Mouse (Mus musculus) CH12.LX (cell line): Measurements from ENCODE around the gene Sdsl. TPM values are rescaled to one million over a fixed set of nuclear protein-coding genes. Genes with fewer than 3 reads are reported as not detected.

Source experiments
- DNase-seq: peaks from one replicate; pipeline ENCODE4 v3.0.0-alpha.2; 2013; ENCODE audit errors: extremely low read depth
- H3K27ac ChIP-seq: 2 replicates; pipeline ENCODE4 v1.5.1; 2012; ENCODE audit warnings: low read depth, mild to moderate bottlenecking, control low read depth, moderate library complexity; ENCODE audit not compliant: insufficient read depth
- H3K27me3 ChIP-seq: replicated peaks from 2 replicates; pipeline ENCODE3; 2012; ENCODE audit warnings: inconsistent platforms
- H3K36me3 ChIP-seq, 2 experiments: replicated peaks in 1 of 2; 2 replicates each; pipeline versions ENCODE3 to v1.6.1; 2012; ENCODE audit warnings: inconsistent platforms in 1 of 2, low read length in 1 of 2, mild to moderate bottlenecking in 1 of 2, mixed read lengths in 1 of 2, moderate library complexity in 1 of 2; ENCODE audit not compliant: control insufficient read depth in 1 of 2, insufficient read depth in 1 of 2
- H3K4me1 ChIP-seq, 2 experiments: 2 replicates each; pipeline ENCODE4 v1.6.1; 2012; ENCODE audit warnings: inconsistent platforms in 1 of 2, moderate library complexity in 1 of 2; ENCODE audit not compliant: insufficient read depth in 2 of 2, control insufficient read depth in 1 of 2
- H3K4me2 ChIP-seq: 2 replicates; pipeline ENCODE4 v1.6.1; 2012; ENCODE audit warnings: low read depth, mild to moderate bottlenecking, control low read depth; ENCODE audit not compliant: poor library complexity, insufficient read depth, severe bottlenecking
- H3K4me3 ChIP-seq, 3 experiments: fragments of 150-350 bp in 1 of 3; sonication (generic) in 1 of 3; replicated peaks in 1 of 3; 2 replicates each; pipeline versions ENCODE3 to v1.5.1; 2011 to 2012; ENCODE audit warnings: low read depth in 2 of 3, low read length in 2 of 3, mild to moderate bottlenecking in 2 of 3, moderate library complexity in 2 of 3, control low read depth in 1 of 3, improper control_type of control experiment in 1 of 3, inconsistent platforms in 1 of 3, mixed read lengths in 1 of 3; ENCODE audit not compliant: poor library complexity in 1 of 3
- H3K79me2 ChIP-seq: replicated peaks from 2 replicates; pipeline ENCODE4 v1.6.1; 2012; ENCODE audit warnings: mild to moderate bottlenecking, moderate library complexity; ENCODE audit not compliant: control insufficient read depth, poor library complexity, insufficient read depth, severe bottlenecking; ENCODE audit errors: extremely low read depth
- H3K9ac ChIP-seq: 2 replicates; pipeline ENCODE4 v1.6.1; 2012; ENCODE audit warnings: low read depth, mild to moderate bottlenecking, control low read depth, moderate library complexity; ENCODE audit not compliant: insufficient read depth
- H3K9me3 ChIP-seq: replicated peaks from 2 replicates; pipeline ENCODE3; 2012; ENCODE audit warnings: low read length, inconsistent platforms, mixed read lengths
- BHLHE40 ChIP-seq: IDR thresholded peaks from 2 replicates; pipeline ENCODE4 v1.6.1; 2011; ENCODE audit warnings: mild to moderate bottlenecking, low read depth, low read length, improper control_type of control experiment
- CHD1 ChIP-seq: IDR thresholded peaks from 2 replicates; pipeline ENCODE4 v1.6.1; 2012; ENCODE audit warnings: low read depth, low read length, improper control_type of control experiment, inconsistent platforms
- ELF1 ChIP-seq: IDR thresholded peaks from 2 replicates; pipeline ENCODE4 v1.6.1; 2014; ENCODE audit warnings: low read depth, mild to moderate bottlenecking, inconsistent platforms, low read length, improper control_type of control experiment
- GABPA ChIP-seq: IDR thresholded peaks from 2 replicates; pipeline ENCODE4 v1.6.1; 2012; ENCODE audit warnings: low read depth, low read length, improper control_type of control experiment, inconsistent platforms; ENCODE audit not compliant: insufficient replicate concordance
- JUND ChIP-seq: conservative IDR thresholded peaks from 2 replicates; pipeline ENCODE4 v1.6.1; 2011; ENCODE audit warnings: low read depth, low read length, improper control_type of control experiment
- MAFK ChIP-seq: IDR thresholded peaks from 2 replicates; pipeline ENCODE4 v1.6.1; 2011; ENCODE audit warnings: low read length, improper control_type of control experiment; ENCODE audit not compliant: insufficient replicate concordance
- MAX ChIP-seq: IDR thresholded peaks from 2 replicates; pipeline ENCODE4 v1.6.1; 2011; ENCODE audit warnings: low read length, improper control_type of control experiment
- MYC ChIP-seq: IDR thresholded peaks from 2 replicates; pipeline ENCODE4 v1.6.1; 2011; ENCODE audit warnings: low read depth, mild to moderate bottlenecking, improper control_type of control experiment, low read length
- NELFE ChIP-seq: IDR thresholded peaks from 2 replicates; pipeline ENCODE4 v1.6.1; 2011; ENCODE audit warnings: low read depth, low read length, improper control_type of control experiment
- NRF1 ChIP-seq: IDR thresholded peaks from 2 replicates; pipeline ENCODE4 v1.6.1; 2014; ENCODE audit warnings: low read depth, mild to moderate bottlenecking, inconsistent platforms, low read length, improper control_type of control experiment, moderate library complexity
- PAX5 ChIP-seq: IDR thresholded peaks from 2 replicates; pipeline ENCODE4 v1.6.1; 2012; ENCODE audit warnings: low read length, inconsistent platforms, mixed read lengths
- RAD21 ChIP-seq: IDR thresholded peaks from 2 replicates; pipeline ENCODE4 v1.6.1; 2011; ENCODE audit warnings: low read depth, mild to moderate bottlenecking, low read length, improper control_type of control experiment, moderate library complexity
- RCOR1 ChIP-seq: conservative IDR thresholded peaks from 2 replicates; pipeline ENCODE4 v1.6.1; 2012; ENCODE audit warnings: low read depth, mild to moderate bottlenecking, inconsistent platforms, low read length, improper control_type of control experiment
- SIN3A ChIP-seq: IDR thresholded peaks from 2 replicates; pipeline ENCODE4 v1.6.1; 2012; ENCODE audit warnings: low read length, improper control_type of control experiment, inconsistent platforms
- SMC3 ChIP-seq: IDR thresholded peaks from 2 replicates; pipeline ENCODE4 v1.6.1; 2011; ENCODE audit warnings: low read depth, low read length, improper control_type of control experiment
- TBP ChIP-seq: conservative IDR thresholded peaks from 2 replicates; pipeline ENCODE4 v1.6.1; 2011; ENCODE audit warnings: low read depth, low read length, improper control_type of control experiment
- TCF12 ChIP-seq: IDR thresholded peaks from 2 replicates; pipeline ENCODE4 v1.6.1; 2014; ENCODE audit warnings: low read depth, mild to moderate bottlenecking, inconsistent platforms, low read length, improper control_type of control experiment
- UBTF ChIP-seq: IDR thresholded peaks from 2 replicates; pipeline ENCODE4 v1.6.1; 2012; ENCODE audit warnings: low read depth, mild to moderate bottlenecking, inconsistent platforms, low read length, improper control_type of control experiment, moderate library complexity
- USF2 ChIP-seq: conservative IDR thresholded peaks from 2 replicates; pipeline ENCODE4 v1.6.1; 2011; ENCODE audit warnings: low read depth, low read length, improper control_type of control experiment
- ZC3H11A ChIP-seq: IDR thresholded peaks from 2 replicates; pipeline ENCODE4 v1.6.1; 2012; ENCODE audit warnings: low read depth, mild to moderate bottlenecking, inconsistent platforms, low read length, improper control_type of control experiment
- ZKSCAN1 ChIP-seq: IDR thresholded peaks from 2 replicates; pipeline ENCODE4 v1.6.1; 2012; ENCODE audit warnings: low read depth, inconsistent platforms, low read length, improper control_type of control experiment, borderline replicate concordance
- dilution Hi-C: fragments of 300-500 bp; cut with MboI; formaldehyde crosslinking; loops from 2 replicates; pipeline ENCODE4 v1.14.3; 2020; ENCODE audit warnings: low sequenced_read_pairs; ENCODE audit not compliant: extremely low pct_unique_long_range_greater_than_20kb, extremely low pct_ligation_motif_present
- in situ Hi-C: fragments of 300-500 bp; cut with MboI; formaldehyde crosslinking; loops from 3 replicates; pipeline ENCODE4 v1.14.3; 2019; ENCODE audit warnings: low sequenced_read_pairs, low pct_ligation_motif_present, low pct_unique_long_range_greater_than_20kb, mixed read lengths
- polyA plus RNA-seq: library from polyadenylated mRNA; unstranded; fragments of >175 nt; gene quantifications from 2 replicates; pipeline ENCODE4 v1.2.1, GENCODE M21; 2012; ENCODE audit warnings: low read depth; ENCODE audit not compliant: insufficient read length
- total RNA-seq, 2 experiments: library from RNA; depleted of rRNA; stranded (reverse); fragments of 300-350 nt in 1 of 2; fragments of >200 nt in 1 of 2; gene quantifications; 2 replicates each; pipeline ENCODE4 v1.2.3; 2012 to 2014

Gene Sdsl
- total and polyA plus RNA-seq, 3 experiments: 0.37 to 4.0 TPM; not detected in 1

DNA sequence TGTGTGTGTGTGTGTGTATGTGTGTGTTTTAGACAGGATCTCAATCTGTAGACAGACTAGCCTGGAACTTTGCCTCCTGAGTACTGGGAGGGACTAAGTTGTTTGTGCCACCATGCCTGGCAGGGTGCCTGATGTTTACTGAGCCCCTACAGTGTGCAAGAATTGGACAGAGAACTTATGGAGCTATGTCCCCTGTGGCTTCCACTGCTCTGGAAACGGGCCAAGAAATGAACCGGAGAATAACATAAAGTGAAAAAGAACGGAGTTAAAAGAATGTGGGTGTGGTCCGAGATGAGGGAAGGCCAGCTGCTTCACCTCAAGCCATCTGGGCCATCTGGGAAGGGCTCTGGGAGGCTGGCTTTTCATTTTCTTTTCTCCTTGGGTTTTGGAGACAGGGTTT, 42.1 kb upstream of the Sdsl start:
- H3K27me3 ChIP-seq: no peaks in the 10 kb centered on the region
- H3K4me1 ChIP-seq: peaks cover 26 to 75% of the 10 kb centered on the region in 2 experiments
- H3K79me2 ChIP-seq: no peaks in the 10 kb centered on the region
- H3K27ac ChIP-seq: no peak overlapping the region
- DNase-seq: no peak
- no peak overlapping the region for H3K4me2 ChIP-seq
- H3K36me3 ChIP-seq: peaks cover 0 to 21% of the 10 kb centered on the region in 2 experiments
- no peaks in the 10 kb centered on the region for H3K9me3 ChIP-seq
- dilution Hi-C loops: no loop called here
- no peak overlapping the region for H3K9ac ChIP-seq
- TF ChIP-seq USF2: no peak
- no peak for TF ChIP-seq TCF12
- no peak for TF ChIP-seq PAX5
- TF ChIP-seq BHLHE40: no peak
- TF ChIP-seq MYC: no peak
- no peak overlapping the region for H3K4me3 ChIP-seq
- in situ Hi-C loops: loop anchor here (5.0 to 25.0 kb wide), 2 partner anchors 93 to 198 kb away; partner anchors contain the start of gene Dtx1

DNA sequence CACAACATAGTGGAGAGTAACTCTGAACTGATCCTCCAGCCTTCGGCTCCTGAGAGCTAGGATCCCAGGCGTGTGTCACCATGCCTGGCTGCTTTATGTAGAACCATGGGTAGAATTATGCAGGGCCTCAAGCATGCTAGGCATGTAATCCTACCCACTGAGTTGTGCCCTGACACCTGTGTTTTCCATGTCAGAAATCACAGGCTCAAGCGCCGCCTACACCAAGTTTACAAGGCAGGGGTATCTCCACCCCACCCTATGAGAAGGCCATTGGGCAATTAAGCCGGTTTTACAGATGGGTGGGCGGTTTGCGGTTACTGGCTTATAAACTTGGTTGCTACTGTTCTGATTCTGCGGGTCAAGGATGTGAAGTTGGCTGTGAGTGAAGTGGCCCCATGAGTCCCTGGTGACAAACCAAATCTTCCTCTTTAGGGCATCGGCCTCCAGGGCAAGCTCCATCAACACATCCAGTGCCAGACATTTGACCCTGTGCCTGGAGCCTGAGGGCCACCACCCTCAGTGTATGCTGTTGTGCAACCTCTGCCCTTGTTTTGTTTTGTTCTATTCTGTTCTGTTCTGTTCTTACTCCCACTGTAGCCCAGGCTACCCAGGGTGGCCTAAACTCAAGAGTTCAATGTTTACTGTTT, 41.5 kb upstream of the Sdsl start:
- dilution Hi-C loops: no loop called here
- in situ Hi-C loops: loop anchor here (25.0 kb wide), 1 partner anchor 198 kb away; the partner anchor contains the start of gene Dtx1
- peaks cover 26 to 75% of the 10 kb centered on the region in 2 experiments for H3K4me1 ChIP-seq
- no peaks in the 10 kb centered on the region for H3K27me3 ChIP-seq
- H3K4me3 ChIP-seq: no peak overlapping the region
- H3K9me3 ChIP-seq: peaks cover 4% of the 10 kb centered on the region
- H3K79me2 ChIP-seq: no peaks in the 10 kb centered on the region
- no peak overlapping the region for H3K4me2 ChIP-seq
- no peak for TF ChIP-seq GABPA
- no peak for TF ChIP-seq TBP
- no peak overlapping the region for H3K27ac ChIP-seq
- DNase-seq: no peak
- H3K36me3 ChIP-seq: peaks cover 0 to 16% of the 10 kb centered on the region in 2 experiments
- no peak overlapping the region for H3K9ac ChIP-seq

DNA sequence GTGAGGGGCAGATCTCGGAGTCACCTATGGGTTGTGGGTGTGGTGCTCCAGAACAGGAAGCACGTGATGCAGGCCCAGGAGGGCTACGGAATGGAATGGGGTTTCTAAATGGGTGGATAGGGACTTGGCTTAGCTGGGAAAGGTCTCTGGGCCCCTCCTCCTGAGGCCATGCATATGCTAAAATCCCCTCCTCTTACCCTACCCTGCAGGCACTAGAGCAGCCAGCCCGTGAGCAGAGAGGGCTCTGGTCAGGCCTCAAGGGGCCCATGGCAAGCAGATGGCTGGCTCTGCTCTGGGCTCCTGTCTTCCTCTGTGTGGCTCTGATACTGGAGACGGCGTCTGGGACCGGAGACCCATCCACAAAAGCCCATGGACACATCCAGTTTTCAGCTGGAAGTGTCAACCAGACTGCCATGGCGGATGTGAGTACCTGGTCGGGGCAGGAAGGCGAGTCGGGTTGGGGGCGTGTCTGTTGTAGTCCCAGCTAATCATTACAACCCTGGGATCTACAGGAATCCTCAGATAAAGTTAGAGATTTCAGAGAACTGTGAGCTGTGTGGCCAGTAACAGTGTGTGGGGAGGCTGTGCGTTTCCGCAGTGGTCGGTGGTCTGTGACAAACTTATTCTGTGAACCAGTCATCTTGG, 40.4 kb upstream of the Sdsl start:
- H3K79me2 ChIP-seq: no peaks in the 10 kb centered on the region
- TF ChIP-seq SMC3 (no peak), TBP (no peak), SIN3A (no peak), CHD1 (no peak), NRF1 (no peak), RCOR1 (no peak), NELFE (no peak), ELF1 (no peak), ZC3H11A (no peak), RAD21 (no peak), MAFK (no peak), UBTF (no peak), TCF12 (no peak), MAX (no peak), JUND (no peak), ZKSCAN1 (no peak)
- TF ChIP-seq, all 38 proteins: peak for 0
- no peak for DNase-seq
- H3K9ac ChIP-seq: no peak overlapping the region
- H3K27me3 ChIP-seq: peaks cover 2% of the 10 kb centered on the region
- H3K36me3 ChIP-seq: peaks cover 0 to 16% of the 10 kb centered on the region in 2 experiments
- in situ Hi-C loops: loop anchor here (25.0 kb wide), 1 partner anchor 199 kb away; the partner anchor contains the start of gene Dtx1
- peaks cover 26 to 73% of the 10 kb centered on the region in 2 experiments for H3K4me1 ChIP-seq
- no peak overlapping the region for H3K4me3 ChIP-seq
- dilution Hi-C loops: no loop called here
- no peak overlapping the region for H3K4me2 ChIP-seq
- no peak overlapping the region for H3K27ac ChIP-seq
- peaks cover 5% of the 10 kb centered on the region for H3K9me3 ChIP-seq
